Mouse (Mus musculus): Measurements from ENCODE around the gene Gm10600. TPM values are rescaled to one million over a fixed set of nuclear protein-coding genes. Genes with fewer than 3 reads are reported as not detected.
"Not testable (repeated sequence)": the region's sequence is repeated elsewhere in the genome, so short reads cannot be mapped to it uniquely, and the experiment has no call there.

The Gm10600 gene
- total RNA-seq (2021), result under 1 TPM; 0.23 to 0.26 TPM
- not detected in 2 replicates for polyA plus RNA-seq (2012; rRNA removed)
- long read RNA-seq, result 0 reads

GRCm38 (mm10) chr4:42240339-42240738, at the start of gene Gm10600:
TSS of gene Gm10600 (plus strand) at chr4:42240639.
- H3K4me3 ChIP-seq; H3K9ac ChIP-seq (ENCODE audit: low read depth, low read length); H3K27me3 ChIP-seq (ENCODE audit: control insufficient read depth, insufficient read depth, low read length); H3K79me2 ChIP-seq (replicated peaks; ENCODE audit: control insufficient read depth, insufficient read depth, low read length); intact Hi-C loops (cut with DNase I); DNase-seq; H3K36me3 ChIP-seq (ENCODE audit: control insufficient read depth, insufficient read depth, low read length); H3K4me1 ChIP-seq (ENCODE audit: control insufficient read depth, insufficient read depth, low read length); H3K27ac ChIP-seq: not testable (repeated sequence)
- no CpG with 5 or more reads among the region's 4 CpGs for WGBS

GRCm38 (mm10) chr4:42255467-42255866, 15.0 kb downstream of the Gm10600 start, which contains the start of gene Ccl21b:
TSS of gene Ccl21b (plus strand) at chr4:42255767.
- H3K4me3 ChIP-seq; H3K9ac ChIP-seq (ENCODE audit: low read depth, low read length); H3K79me2 ChIP-seq (replicated peaks; ENCODE audit: control insufficient read depth, insufficient read depth, low read length); H3K27ac ChIP-seq; H3K36me3 ChIP-seq (ENCODE audit: control insufficient read depth, insufficient read depth, low read length); H3K27me3 ChIP-seq (ENCODE audit: control insufficient read depth, insufficient read depth, low read length); DNase-seq; intact Hi-C loops (cut with DNase I); H3K4me1 ChIP-seq (ENCODE audit: control insufficient read depth, insufficient read depth, low read length): not testable (repeated sequence)
- WGBS, result no CpG with 5 or more reads among the region's 5 CpGs

Other genes starting within 250 kb of the Gm10600 start
- gene Gm21093, start 205.9 kb upstream of the Gm10600 start, total RNA-seq (2021), result not detected
- gene Gm21093, start 205.9 kb upstream of the Gm10600 start, polyA plus RNA-seq (2012; rRNA removed), result not detected in 2 replicates
- not detected for gene Gm3893, start 149.4 kb upstream of the Gm10600 start, total RNA-seq (2021)
- not detected in 2 replicates for gene Gm3893, start 149.4 kb upstream of the Gm10600 start, polyA plus RNA-seq (2012; rRNA removed)
- gene Gm13304, start 125.8 kb upstream of the Gm10600 start, total RNA-seq (2021), result 10 to 100 TPM; 31.3 to 32.6 TPM
- not detected in 2 replicates for gene Gm13304, start 125.8 kb upstream of the Gm10600 start, polyA plus RNA-seq (2012; rRNA removed)
- under 1 TPM in 1 of 2 experiments, not detected in 1; 0.86 TPM for gene Gm13306, start 87.2 kb upstream of the Gm10600 start, total RNA-seq (2021)
- gene Gm13306, start 87.2 kb upstream of the Gm10600 start, polyA plus RNA-seq (2012; rRNA removed), result not detected in 2 replicates
- gene Gm13305, start 72.0 kb upstream of the Gm10600 start, total RNA-seq (2021), result under 1 TPM; 0.70 to 0.97 TPM
- 0.55 and 1.1 TPM in 2 replicates for gene Gm13305, start 72.0 kb upstream of the Gm10600 start, polyA plus RNA-seq (2012; rRNA removed)
- gene Ccl21b, start 15.1 kb downstream of the Gm10600 start, total RNA-seq (2021), result not detected
- gene Ccl21b, start 15.1 kb downstream of the Gm10600 start, polyA plus RNA-seq (2012; rRNA removed), result 1.5 TPM in 1 of 2 replicates, not detected in the other
- not detected for gene Gm21953, start 53.6 kb downstream of the Gm10600 start, total RNA-seq (2021)
- not detected in 2 replicates for gene Gm21953, start 53.6 kb downstream of the Gm10600 start, polyA plus RNA-seq (2012; rRNA removed)
- gene Fam205a3, start 77.7 kb downstream of the Gm10600 start, total RNA-seq (2021), result not detected
- gene Fam205a3, start 77.7 kb downstream of the Gm10600 start, polyA plus RNA-seq (2012; rRNA removed), result 0.04 and 0.06 TPM in 2 replicates
- gene Gm21586, start 198.7 kb downstream of the Gm10600 start, total RNA-seq (2021), result not detected
- gene Gm21586, start 198.7 kb downstream of the Gm10600 start, polyA plus RNA-seq (2012; rRNA removed), result not detected in 2 replicates
- gene Gm2163, start 226.1 kb downstream of the Gm10600 start, total RNA-seq (2021), result not detected
- gene Gm2163, start 226.1 kb downstream of the Gm10600 start, polyA plus RNA-seq (2012; rRNA removed), result 0.04 TPM in 1 of 2 replicates, not detected in the other

Measured in heart, adult 2 months (tissue).